Mouse (Mus musculus) ovary, adult 2 months (tissue): ENCODE results near the gene Ptpa. TPM values are rescaled to one million over a fixed set of nuclear protein-coding genes. Genes with fewer than 3 reads are reported as not detected.

Source experiments
- polyA plus RNA-seq: library from polyadenylated mRNA; depleted of rRNA; stranded (reverse); fragments of >200 nt; gene quantifications from 2 replicates; pipeline ENCODE4 v1.2.3, GENCODE M21; 2012; rRNA removed

Ptpa gene
- polyA plus RNA-seq, result 168 and 185 TPM in 2 replicates

DNA sequence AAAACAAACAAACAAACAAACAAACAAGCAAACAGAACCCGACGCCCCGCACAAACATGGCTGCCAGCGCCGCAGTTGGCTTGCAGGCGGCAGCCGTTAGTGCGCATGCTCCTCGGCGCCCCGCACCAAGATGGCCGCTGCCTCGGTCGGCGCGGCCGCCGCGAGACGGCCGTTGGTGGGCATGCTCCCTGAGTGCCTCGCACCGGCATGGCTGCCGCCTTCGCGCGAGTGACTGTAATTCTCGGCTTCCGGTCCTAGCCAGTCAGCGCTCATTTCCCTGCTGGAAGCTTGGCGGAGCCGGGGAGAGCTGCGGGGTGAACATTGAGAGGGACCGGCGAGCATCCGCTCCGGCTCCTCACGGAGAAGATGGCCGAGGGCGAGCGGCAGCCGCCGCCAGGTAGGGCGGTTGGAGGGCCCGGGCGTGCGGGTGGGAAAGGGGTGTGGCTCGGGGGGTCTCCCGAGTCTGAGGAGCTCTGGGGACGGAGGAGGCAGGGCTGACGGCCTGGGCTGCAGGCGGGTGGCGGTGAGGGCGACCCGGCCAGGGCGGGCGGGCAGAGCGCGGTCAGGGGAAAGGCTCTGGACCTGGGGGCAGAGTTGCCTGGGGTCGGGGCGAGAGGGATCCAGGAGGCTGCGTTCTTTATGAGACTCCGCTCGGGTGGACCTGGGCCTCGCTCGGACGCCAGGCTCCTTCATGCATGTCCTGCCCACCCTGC lies at the start of gene Ptpa:
Gene Ptpa (plus strand): TSS at position 104 of the 713 bp plus-strand sequence.

DNA sequence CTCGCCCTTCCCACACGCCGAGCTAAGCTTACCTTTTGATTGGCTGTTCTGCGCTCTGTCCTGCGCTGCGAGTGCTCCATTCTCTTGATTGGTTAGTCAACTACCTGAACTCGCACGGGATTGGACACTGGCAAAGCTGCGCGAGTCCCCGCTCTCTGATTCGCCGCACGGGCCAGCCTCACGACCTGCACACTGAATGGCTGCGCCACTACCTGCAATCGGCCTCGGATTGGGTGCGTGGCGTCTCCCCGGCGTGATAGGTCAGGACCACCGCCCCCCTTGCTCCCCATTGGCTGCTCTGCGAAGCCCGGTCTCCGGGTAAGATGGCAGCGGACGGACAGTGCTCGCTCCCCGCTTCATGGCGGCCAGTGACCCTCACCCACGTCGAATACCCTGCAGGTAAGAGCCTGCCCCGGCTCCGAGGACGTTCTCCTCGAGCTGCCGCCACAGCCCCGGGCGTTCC lies 23.7 kb upstream of the Ptpa start, which contains the start of gene Dolpp1:
Gene Dolpp1 (plus strand): TSS at position 141 of the 463 bp plus-strand sequence.

DNA sequence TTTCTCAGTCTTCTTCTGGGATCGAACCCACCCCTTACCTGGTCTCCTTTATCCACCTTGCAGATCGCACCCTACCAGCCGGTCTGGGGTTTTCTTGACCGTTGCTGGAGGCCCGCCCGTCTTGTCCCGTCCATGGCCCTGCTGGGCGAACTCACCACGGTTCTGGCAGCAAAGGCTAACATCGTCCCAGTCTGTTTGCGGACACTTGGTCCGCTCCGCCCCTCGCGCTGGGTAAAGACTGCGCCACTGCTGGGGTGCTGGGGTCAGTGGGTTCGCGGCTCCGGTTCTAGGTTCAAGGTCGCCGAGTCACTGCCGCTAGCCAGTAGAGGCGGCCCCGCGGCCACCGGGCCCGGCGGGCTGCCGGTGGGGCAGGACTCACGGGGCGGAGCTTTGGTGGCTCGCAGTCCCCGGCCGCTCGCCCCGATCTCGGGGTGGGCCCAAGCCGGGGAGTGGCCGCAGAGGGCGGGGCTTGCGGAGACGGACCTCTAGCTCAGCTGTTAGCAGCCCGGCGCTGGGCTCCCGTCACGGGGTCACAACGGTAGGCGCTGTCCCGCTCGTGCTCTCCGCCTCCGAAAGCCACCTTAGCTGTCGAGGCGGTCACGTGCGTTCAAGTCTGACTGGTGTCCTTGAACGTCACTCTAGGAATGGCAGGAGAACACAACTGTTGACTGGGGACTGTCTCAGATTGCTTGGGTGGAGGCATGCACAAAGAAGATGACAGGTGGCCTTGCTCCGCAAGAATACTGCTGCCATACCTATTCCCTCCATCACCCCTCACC lies 493 bp upstream of the Ptpa start, which contains the start of gene Crat:
Gene Crat (minus strand): TSS at position 657 of the 779 bp plus-strand sequence.

DNA sequence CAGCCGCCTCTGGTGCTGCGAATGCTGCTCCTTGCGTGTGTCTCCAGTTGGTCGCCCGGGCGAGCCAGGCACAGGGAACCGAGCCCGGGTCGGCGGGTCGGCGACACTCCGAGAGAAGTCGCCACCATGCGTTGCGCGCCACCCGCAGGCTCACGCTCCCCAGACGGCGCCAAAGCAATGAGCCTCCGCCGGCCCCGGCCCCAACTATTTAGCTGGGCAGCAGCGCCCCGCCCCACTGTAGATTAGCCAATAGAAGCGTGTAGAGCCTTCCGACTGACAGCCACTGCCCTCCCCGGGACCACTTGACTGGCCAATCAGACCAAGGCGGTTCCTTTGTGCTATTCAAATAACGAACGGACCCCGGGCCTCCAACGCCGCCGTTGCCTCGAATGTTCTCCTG lies 58.2 kb downstream of the Ptpa start, which contains the start of gene Ier5l:
Gene Ier5l (minus strand): TSS at position 181 of the 400 bp plus-strand sequence.

Other genes starting within 250 kb of the Ptpa start
- gene Endog, start 244.5 kb upstream of the Ptpa start, polyA plus RNA-seq, result 153 and 202 TPM in 2 replicates
- gene Spout1, start 237.6 kb upstream of the Ptpa start, polyA plus RNA-seq, result 40.3 and 45.0 TPM in 2 replicates
- gene Kyat1, start 210.2 kb upstream of the Ptpa start, polyA plus RNA-seq, result 22.8 and 27.1 TPM in 2 replicates
- 37.6 and 50.6 TPM in 2 replicates for gene Lrrc8a, start 178.3 kb upstream of the Ptpa start, polyA plus RNA-seq
- gene Gm28035, start 175.5 kb upstream of the Ptpa start, polyA plus RNA-seq, result 24.7 and 26.6 TPM in 2 replicates
- 14.2 and 19.9 TPM in 2 replicates for gene Phyhd1, start 149.8 kb upstream of the Ptpa start, polyA plus RNA-seq
- gene Gm28038, start 135.0 kb upstream of the Ptpa start, polyA plus RNA-seq, result not detected in 2 replicates
- gene Dolk, start 129.7 kb upstream of the Ptpa start, polyA plus RNA-seq, result 34.5 and 37.5 TPM in 2 replicates
- gene Nup188, start 129.6 kb upstream of the Ptpa start, polyA plus RNA-seq, result 61.6 and 69.2 TPM in 2 replicates
- 247 and 249 TPM in 2 replicates for gene Sh3glb2, start 56.7 kb upstream of the Ptpa start, polyA plus RNA-seq
- 44.2 and 46.2 TPM in 2 replicates for gene Miga2, start 51.8 kb upstream of the Ptpa start, polyA plus RNA-seq
- gene Dolpp1, start 23.8 kb upstream of the Ptpa start, polyA plus RNA-seq, result 63.2 and 66.5 TPM in 2 replicates
- 71.6 and 99.4 TPM in 2 replicates for gene Crat, start 226 bp upstream of the Ptpa start, polyA plus RNA-seq
- gene Ier5l, start 58.2 kb downstream of the Ptpa start, polyA plus RNA-seq, result 69.3 and 75.4 TPM in 2 replicates
- 1.2 and 1.5 TPM in 2 replicates for gene Cstad, start 179.0 kb downstream of the Ptpa start, polyA plus RNA-seq